Mouse (Mus musculus) neutrophil, adult 5-6 weeks (primary cell): ENCODE results near the gene Fam120c. TPM values are rescaled to one million over a fixed set of nuclear protein-coding genes. Genes with fewer than 3 reads are reported as not detected.

ENCODE experiments used
- ATAC-seq: fragments of 151-379, 151-347 bp; 2 replicates; pipeline ENCODE4 v1.8.0; 2017; ENCODE audit warnings: mild to moderate bottlenecking, moderate TSS enrichment; ENCODE audit not compliant: insufficient number of reproducible peaks, poor library complexity, low FRiP score, severe bottlenecking; ENCODE audit errors: extremely low read depth
- total RNA-seq: library from RNA; stranded (forward); fragments of 200-1000 nt; gene quantifications from 2 replicates; pipeline ENCODE4 v1.2.3, GENCODE M21; 2017

Gene Fam120c
- total RNA-seq, 1 experiment from 2014 or later = 3.4 TPM

GRCm38 (mm10) chrX:151518181-151518580, 174.2 kb downstream of the Fam120c start:
- no peak for ATAC-seq

GRCm38 (mm10) chrX:151520127-151520457, 176.1 kb downstream of the Fam120c start:
- no peak for ATAC-seq

DNA sequence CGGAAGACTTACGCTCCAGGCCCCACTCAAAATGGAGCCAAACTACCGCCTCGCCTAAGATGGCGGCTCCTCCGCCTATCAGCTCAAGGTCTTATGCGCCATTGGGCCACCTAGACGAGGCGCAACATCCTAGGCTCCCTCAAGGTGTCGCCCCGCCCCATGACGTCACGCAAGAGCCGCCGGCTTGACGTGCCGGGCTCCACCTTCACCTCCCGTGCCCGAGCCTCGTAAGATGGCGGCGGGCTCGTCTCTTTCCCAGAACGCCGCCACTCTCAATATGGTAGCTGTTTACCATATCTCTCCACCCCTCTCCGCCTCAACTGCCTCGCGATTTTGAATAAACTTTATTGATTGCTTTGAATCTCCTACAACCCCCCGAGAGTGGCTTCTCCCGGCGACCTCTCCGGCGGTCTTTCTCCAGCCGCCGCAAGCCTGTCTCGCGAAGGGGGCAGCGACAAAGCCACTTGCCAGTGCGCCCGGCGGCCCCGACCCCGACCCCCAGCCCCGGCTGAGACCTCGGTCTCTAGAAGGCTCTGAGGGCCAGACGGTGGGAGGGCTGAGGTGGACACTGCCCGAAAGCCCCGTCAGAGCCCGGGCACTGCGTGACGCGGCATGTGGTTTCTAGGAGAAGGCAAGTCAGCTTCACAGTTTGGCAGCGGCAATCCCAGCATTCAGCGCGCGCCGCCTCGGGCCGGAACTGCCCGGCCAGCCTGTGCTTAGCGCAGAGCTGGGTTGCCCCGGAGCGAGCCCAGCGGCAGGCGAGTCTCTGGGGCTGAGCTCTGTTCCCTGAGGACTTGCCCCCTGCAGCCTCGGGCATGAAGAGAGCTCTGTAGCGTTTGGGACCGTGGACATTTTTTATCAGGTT, 176.7 kb downstream of the Fam120c start, which contains the start of gene Phf8:
Phf8 (plus strand) TSS at position 215 of the 865 bp plus-strand sequence.
- peak; percentile 89 for ATAC-seq

Other genes with a start within 250 kb of the Fam120c start
- 15.4 and 16.6 TPM in 2 replicates for gene Tsr2, start 247.6 kb upstream of the Fam120c start, total RNA-seq
- not detected in 2 replicates for gene Wnk3, start 146.1 kb upstream of the Fam120c start, total RNA-seq
- gene Phf8, start 176.5 kb downstream of the Fam120c start, total RNA-seq = 49.4 and 60.2 TPM in 2 replicates